Mouse (Mus musculus) heart, postnatal 0 days (tissue): ENCODE results near the gene Pigb. TPM values are rescaled to one million over a fixed set of nuclear protein-coding genes. Genes with fewer than 3 reads are reported as not detected.

ENCODE experiments used
- ATAC-seq: fragments of 200-750 bp; cut with Nextera tagmentation; 2 replicates; pipeline ENCODE4 v1.8.0; 2017; ENCODE audit warnings: low read depth, moderate number of reproducible peaks, moderate library complexity; ENCODE audit not compliant: insufficient read depth
- DNase-seq: peaks from one replicate; pipeline ENCODE4 v3.0.0-alpha.2; 2016; ENCODE audit warnings: low spot score
- H3K27ac ChIP-seq: fragments of 300-500 bp; sonication (generic); 2 replicates; pipeline ENCODE4 v1.5.1; 2014; ENCODE audit warnings: low read depth, mild to moderate bottlenecking
- H3K27me3 ChIP-seq: fragments of 300-500 bp; sonication (generic); 2 replicates; pipeline ENCODE4 v1.6.1; 2014; ENCODE audit warnings: low read length, mixed read lengths; ENCODE audit not compliant: control insufficient read depth, insufficient read depth
- H3K36me3 ChIP-seq: fragments of 300-500 bp; sonication (generic); replicated peaks from 2 replicates; pipeline ENCODE4 v1.6.1; 2014; ENCODE audit warnings: low read length, mixed read lengths; ENCODE audit not compliant: control insufficient read depth, insufficient read depth
- H3K4me1 ChIP-seq: fragments of 300-500 bp; sonication (generic); 2 replicates; pipeline ENCODE4 v1.6.1; 2014; ENCODE audit warnings: antibody characterized with exemption; ENCODE audit not compliant: control insufficient read depth, insufficient read depth
- H3K4me2 ChIP-seq: fragments of 300-500 bp; sonication (generic); 2 replicates; pipeline ENCODE4 v1.6.1; 2014; ENCODE audit warnings: low read depth, mild to moderate bottlenecking, low read length, moderate library complexity
- H3K4me3 ChIP-seq: fragments of 300-500 bp; sonication (generic); 2 replicates; pipeline ENCODE4 v1.5.1; 2014; ENCODE audit warnings: low read depth, low read length
- H3K9ac ChIP-seq: fragments of 300-500 bp; sonication (generic); replicated peaks from 2 replicates; pipeline ENCODE4 v1.6.1; 2014; ENCODE audit warnings: low read depth, low read length, mixed read lengths
- H3K9me3 ChIP-seq: fragments of 300-500 bp; sonication (generic); replicated peaks from 2 replicates; pipeline ENCODE4 v1.6.1; 2016; ENCODE audit warnings: low read length; ENCODE audit not compliant: control insufficient read depth
- CTCF ChIP-seq: IDR thresholded peaks from 2 replicates; pipeline ENCODE4 v1.5.1; 2016; ENCODE audit warnings: antibody characterized with exemption, control low read depth, low read depth
- EP300 ChIP-seq: IDR thresholded peaks from 2 replicates; pipeline ENCODE4 v1.6.1; 2016; ENCODE audit warnings: antibody characterized with exemption, low read depth
- WGBS: fragments of 180-500 bp; shearing (Covaris S2); extraction: QIAGEN DNeasy Blood & Tissue Kit; methylation state at CpG from one replicate; pipeline ENCODE4 v1.1.7; 2014; 5-methylcytosine and 5-hydroxymethylcytosine counted together
- polyA plus RNA-seq: library from polyadenylated mRNA; unstranded; fragments of >200 nt; fragmentation: Nextera tagmentation; extraction: Ambion mirVana; gene quantifications from 2 replicates; pipeline ENCODE4 v1.2.1, GENCODE M21; 2015
- total RNA-seq: library from RNA; depleted of rRNA; stranded (reverse); fragments of >200 nt; gene quantifications from 2 replicates; pipeline ENCODE4 v1.2.3, GENCODE M21; 2014; ENCODE audit warnings: low replicate concordance

Gene Pigb
- total and polyA plus RNA-seq, 2 experiments from 2014 or later: 2.5 to 3.0 TPM

GRCm38 (mm10) chr9:72975242-72975641 lies 64.9 kb downstream of the Pigb start:
- no peak for DNase-seq
- 78% methylated on average over 1 of the region's 1 CpGs for WGBS
- no peak overlapping the region for H3K9ac ChIP-seq
- no peaks in the 10 kb centered on the region for H3K27me3 ChIP-seq
- no peaks in the 10 kb centered on the region for H3K9me3 ChIP-seq
- no peak for TF ChIP-seq CTCF
- no peak for TF ChIP-seq EP300
- H3K27ac ChIP-seq: no peak overlapping the region
- no peak for ATAC-seq
- H3K4me2 ChIP-seq: no peak overlapping the region
- H3K36me3 ChIP-seq: no peaks in the 10 kb centered on the region
- no peaks in the 10 kb centered on the region for H3K4me1 ChIP-seq
- H3K4me3 ChIP-seq: no peak overlapping the region

GRCm38 (mm10) chr9:72974734-72975133 lies 65.4 kb downstream of the Pigb start:
- H3K4me1 ChIP-seq: no peaks in the 10 kb centered on the region
- no peaks in the 10 kb centered on the region for H3K9me3 ChIP-seq
- no peaks in the 10 kb centered on the region for H3K27me3 ChIP-seq
- H3K27ac ChIP-seq: no peak overlapping the region
- no peak overlapping the region for H3K4me3 ChIP-seq
- TF ChIP-seq EP300 (no peak), CTCF (no peak)
- H3K36me3 ChIP-seq: no peaks in the 10 kb centered on the region
- 85% methylated on average over 5 of the region's 5 CpGs for WGBS
- no peak overlapping the region for H3K9ac ChIP-seq
- DNase-seq: no peak
- no peak overlapping the region for H3K4me2 ChIP-seq
- ATAC-seq: no peak

GRCm38 (mm10) chr9:72972984-72973383 lies 67.2 kb downstream of the Pigb start:
- Histone ChIP-seq H3K27ac (no peak overlapping the region), H3K4me1 (no peaks in the 10 kb centered on the region), H3K9ac (no peak overlapping the region), H3K4me3 (no peak overlapping the region), H3K27me3 (no peaks in the 10 kb centered on the region), H3K4me2 (no peak overlapping the region), H3K36me3 (no peaks in the 10 kb centered on the region), H3K9me3 (no peaks in the 10 kb centered on the region)
- TF ChIP-seq EP300 (no peak), CTCF (no peak)
- DNase-seq (no peak), ATAC-seq (no peak)

- Histone ChIP-seq H3K9ac (no peak overlapping the region), H3K27ac (no peak overlapping the region), H3K9me3 (no peaks in the 10 kb centered on the region), H3K4me3 (no peak overlapping the region), H3K27me3 (no peaks in the 10 kb centered on the region), H3K36me3 (no peaks in the 10 kb centered on the region), H3K4me2 (no peak overlapping the region), H3K4me1 (no peaks in the 10 kb centered on the region)
- DNase-seq (no peak), ATAC-seq (no peak)
- WGBS: 83% methylated on average over 5 of the region's 5 CpGs
- TF ChIP-seq CTCF (no peak), EP300 (no peak)
Measured at GRCm38 (mm10) chr9:72972435-72972834, 67.7 kb downstream of the Pigb start.

- ATAC-seq: peak; percentile 41; the same call in 1 of the 2 replicates
- no peak overlapping the region for H3K4me2 ChIP-seq
- TF ChIP-seq CTCF: no peak
- no peaks in the 10 kb centered on the region for H3K9me3 ChIP-seq
- no peak overlapping the region for H3K9ac ChIP-seq
- no peaks in the 10 kb centered on the region for H3K36me3 ChIP-seq
- H3K4me1 ChIP-seq: no peaks in the 10 kb centered on the region
- 62% methylated on average over 7 of the region's 7 CpGs for WGBS
- H3K4me3 ChIP-seq: no peak overlapping the region
- H3K27me3 ChIP-seq: no peaks in the 10 kb centered on the region
- peak; percentile 31 for DNase-seq
- H3K27ac ChIP-seq: no peak overlapping the region
Measured at GRCm38 (mm10) chr9:72969874-72970273, 70.3 kb downstream of the Pigb start.

GRCm38 (mm10) chr9:72968349-72969061 lies 71.7 kb downstream of the Pigb start:
- no peak overlapping the region for H3K27ac ChIP-seq
- no peaks in the 10 kb centered on the region for H3K36me3 ChIP-seq
- no peak overlapping the region for H3K4me3 ChIP-seq
- H3K4me1 ChIP-seq: no peaks in the 10 kb centered on the region
- H3K4me2 ChIP-seq: no peak overlapping the region
- no peaks in the 10 kb centered on the region for H3K9me3 ChIP-seq
- peak; percentile 73 for ATAC-seq
- peak; percentile 71 for DNase-seq
- H3K27me3 ChIP-seq: no peaks in the 10 kb centered on the region
- TF ChIP-seq CTCF: peak; percentile 70
- TF ChIP-seq EP300: no peak
- H3K9ac ChIP-seq: no peak overlapping the region
- 26% methylated on average over 11 of the region's 11 CpGs for WGBS
